8 mouse cellular contexts compared by ENCODE assay signal in the genomic region with DNA sequence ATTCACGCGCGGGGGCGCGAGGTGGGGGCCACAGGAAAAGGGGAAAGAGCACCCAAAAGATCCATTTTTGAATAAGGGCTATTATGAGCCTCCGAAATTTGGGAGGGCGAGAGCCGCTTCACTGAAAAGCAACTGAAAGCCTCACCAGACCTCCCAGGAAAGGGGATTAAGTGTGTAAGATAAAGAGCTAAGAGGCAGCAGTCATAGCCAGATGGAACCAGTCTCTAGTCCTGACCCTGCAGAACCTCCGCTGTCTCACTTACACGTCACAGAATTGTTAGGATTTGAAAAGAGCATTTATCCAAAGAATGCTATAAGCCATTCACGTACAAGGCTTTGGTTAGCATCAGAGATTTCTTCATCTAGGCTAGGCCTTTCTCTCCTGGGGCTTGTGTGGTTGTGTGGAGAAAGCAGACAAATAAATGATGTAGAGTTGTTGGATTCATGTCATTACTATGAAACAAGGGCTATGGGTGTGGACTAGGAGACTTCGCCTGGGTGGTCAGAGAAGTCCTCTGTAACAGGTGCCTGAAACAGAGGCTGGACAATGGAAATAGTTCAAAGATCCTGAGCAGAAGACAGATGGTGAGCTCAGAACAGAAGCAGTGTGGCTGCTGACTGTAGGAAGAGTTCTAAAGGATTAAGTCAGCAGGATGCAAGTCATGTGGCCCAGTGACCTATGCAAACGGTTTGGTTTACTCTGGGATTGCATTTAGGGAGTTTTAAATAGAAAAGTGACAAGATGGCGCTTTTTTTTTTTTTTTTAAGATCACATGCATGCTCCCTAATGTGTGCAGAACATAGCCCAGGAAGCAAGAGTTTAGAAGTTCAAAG. TPM values are rescaled to one million over a fixed set of nuclear protein-coding genes. Genes with fewer than 3 reads are reported as not detected.
DNase-seq lines count a peak whose midpoint lies in the region; ATAC-seq and TF ChIP-seq lines count a peak whose summit lies in the region.

No protein-coding gene starts in this region.

- no peak for DNase-seq in kidney, adult 2 months
- no peak for DNase-seq in kidney, postnatal 10 days
- DNase-seq in MN1 (ENCODE audit: low spot score), result peak; percentile 71
- no peak for DNase-seq in liver, postnatal 0 days
- DNase-seq in adrenal gland, postnatal 4 days (ENCODE audit: low spot score in 2 of 2), result no peak
- DNase-seq in left cerebral cortex, postnatal 14 days (ENCODE audit: low spot score in 2 of 2), result no peak
- no peak for DNase-seq in left cerebral cortex, postnatal 10 days (ENCODE audit: extremely low spot score in 1 of 2, low spot score in 2 of 2)

- 23% methylated on average over 14 of the region's 14 CpGs for WGBS in kidney, adult 2 months
- 5% methylated on average over 14 of the region's 14 CpGs for WGBS in forebrain, embryonic 13.5 days
- WGBS in liver, postnatal 0 days (ENCODE audit: insufficient replicate concordance), result 26% methylated on average over 14 of the region's 14 CpGs

- no peak for TF ChIP-seq POLR2A in kidney, adult 2 months (IDR thresholded peaks at IDR 0.05; ENCODE audit: low read depth, low read length)

- intact Hi-C loops in left cerebral cortex, postnatal 14 days (cut with DNase I), result no loop called here
- intact Hi-C loops in left cerebral cortex, postnatal 10 days (cut with DNase I), result no loop called here

- H3K36me3 ChIP-seq in kidney, adult 2 months (ENCODE audit: control insufficient read depth, insufficient read depth, low read length), result no peaks in the 10 kb centered on the region
- no peaks in the 10 kb centered on the region for H3K36me3 ChIP-seq in forebrain, embryonic 13.5 days (ENCODE audit: poor library complexity, severe bottlenecking)
- no peaks in the 10 kb centered on the region for H3K36me3 ChIP-seq in liver, postnatal 0 days (replicated peaks; ENCODE audit: insufficient read depth, low read length)

- peak overlapping the region; percentile 93 for H3K4me2 ChIP-seq in forebrain, embryonic 13.5 days
- peak overlapping the region; percentile 92 for H3K4me2 ChIP-seq in liver, postnatal 0 days (ENCODE audit: low read depth, low read length)

- H3K4me3 ChIP-seq in kidney, adult 2 months (ENCODE audit: insufficient read depth, low read depth, low read length), result peak overlapping the region; percentile 99
- peak overlapping the region; percentile 98 for H3K4me3 ChIP-seq in forebrain, embryonic 13.5 days
- H3K4me3 ChIP-seq in liver, postnatal 0 days (ENCODE audit: low read depth, low read length), result peak overlapping the region; percentile 98

- H3K9ac ChIP-seq in forebrain, embryonic 13.5 days, result peak overlapping the region; percentile 96
- peak overlapping the region; percentile 97 for H3K9ac ChIP-seq in liver, postnatal 0 days (replicated peaks)

- H3K27me3 ChIP-seq in kidney, adult 2 months (replicated peaks; ENCODE audit: control insufficient read depth, insufficient read depth, low read length), result no peaks in the 10 kb centered on the region
- no peaks in the 10 kb centered on the region for H3K27me3 ChIP-seq in forebrain, embryonic 13.5 days
- no peaks in the 10 kb centered on the region for H3K27me3 ChIP-seq in liver, postnatal 0 days (ENCODE audit: insufficient read depth, low read length)

- H3K4me1 ChIP-seq in kidney, adult 2 months (ENCODE audit: control insufficient read depth, insufficient read depth, low read length), result peaks cover 20% of the 10 kb centered on the region
- peaks cover 41% of the 10 kb centered on the region for H3K4me1 ChIP-seq in forebrain, embryonic 13.5 days
- peaks cover 32% of the 10 kb centered on the region for H3K4me1 ChIP-seq in liver, postnatal 0 days (ENCODE audit: insufficient read depth)

- peak; percentile 32; the same call in 1 of the 2 replicates for ATAC-seq in forebrain, embryonic 13.5 days
- ATAC-seq in liver, postnatal 0 days, result no peak

- H3K27ac ChIP-seq in kidney, adult 2 months (ENCODE audit: insufficient read depth, low read depth, low read length), result peak overlapping the region; percentile 98
- peak overlapping the region; percentile 97 for H3K27ac ChIP-seq in forebrain, embryonic 13.5 days
- H3K27ac ChIP-seq in liver, postnatal 0 days (ENCODE audit: low read depth), result peak overlapping the region; percentile 87

- TF ChIP-seq EP300 in liver, postnatal 0 days (IDR thresholded peaks at IDR 0.05; ENCODE audit: low read depth), result no peak

- TF ChIP-seq CTCF in kidney, adult 2 months (conservative IDR thresholded peaks at IDR 0.05; ENCODE audit: insufficient read depth, insufficient read length, low read depth, low read length), result no peak
- no peak for TF ChIP-seq CTCF in liver, postnatal 0 days (IDR thresholded peaks at IDR 0.05; ENCODE audit: low read depth)

- H3K9me3 ChIP-seq in forebrain, embryonic 13.5 days (replicated peaks), result no peaks in the 10 kb centered on the region
- H3K9me3 ChIP-seq in liver, postnatal 0 days (ENCODE audit: low read length), result no peaks in the 10 kb centered on the region

RNA-seq across cellular contexts. Expression of a gene that starts 0.7 kb away (rescaled TPM):
- 8.3 and 8.6 TPM in 2 replicates for polyA plus RNA-seq in kidney, adult 2 months (2012; rRNA removed)
- 36.6 and 40.8 TPM in 2 replicates for polyA plus RNA-seq in forebrain, embryonic 13.5 days (2015; fragmentation: Nextera tagmentation; extraction: Ambion mirVana)
- 3.7 and 3.8 TPM in 2 replicates for polyA plus RNA-seq in liver, postnatal 0 days (2015; fragmentation: Nextera tagmentation; extraction: Ambion mirVana)
- total RNA-seq in adrenal gland, postnatal 4 days (2021), result 10 to 100 TPM; 44.0 to 50.4 TPM
- total RNA-seq in left cerebral cortex, postnatal 14 days (2021), result 100 to 1,000 TPM; 112 TPM
- total RNA-seq in left cerebral cortex, postnatal 10 days (2021), result 100 to 1,000 TPM; 113 to 118 TPM

RNA-seq across cellular contexts. Expression of a gene that starts 26.2 kb away (rescaled TPM):
- polyA plus RNA-seq in kidney, adult 2 months (2012; rRNA removed), result 94.0 and 101 TPM in 2 replicates
- 6.9 and 8.0 TPM in 2 replicates for polyA plus RNA-seq in forebrain, embryonic 13.5 days (2015; fragmentation: Nextera tagmentation; extraction: Ambion mirVana)
- polyA plus RNA-seq in liver, postnatal 0 days (2015; fragmentation: Nextera tagmentation; extraction: Ambion mirVana), result 9.9 and 10.6 TPM in 2 replicates
- 10 to 100 TPM; 37.5 to 38.1 TPM for total RNA-seq in adrenal gland, postnatal 4 days (2021)
- 10 to 100 TPM; 11.2 to 11.5 TPM for total RNA-seq in left cerebral cortex, postnatal 14 days (2021)
- 10 to 100 TPM in 1 of 2 experiments, 1 to 10 TPM in 1; 9.6 to 10.8 TPM for total RNA-seq in left cerebral cortex, postnatal 10 days (2021)

RNA-seq across cellular contexts. Expression of a gene that starts 45.4 kb away (rescaled TPM):
- 224 and 296 TPM in 2 replicates for polyA plus RNA-seq in kidney, adult 2 months (2012; rRNA removed)
- 6.5 and 8.6 TPM in 2 replicates for polyA plus RNA-seq in forebrain, embryonic 13.5 days (2015; fragmentation: Nextera tagmentation; extraction: Ambion mirVana)
- 16.4 and 17.5 TPM in 2 replicates for polyA plus RNA-seq in liver, postnatal 0 days (2015; fragmentation: Nextera tagmentation; extraction: Ambion mirVana)
- total RNA-seq in adrenal gland, postnatal 4 days (2021), result 10 to 100 TPM; 23.4 to 47.3 TPM
- total RNA-seq in left cerebral cortex, postnatal 14 days (2021), result 1 to 10 TPM; 1.1 to 1.5 TPM
- total RNA-seq in left cerebral cortex, postnatal 10 days (2021), result 1 to 10 TPM in 1 of 2 experiments, under 1 TPM in 1; 0.57 to 1.5 TPM

Comparison
In these comparisons a context has a peak if more than half of its experiments do, and no peak if none do; other contexts are left out.
1. RNA of a gene that starts 45.4 kb away (total RNA-seq): 23.4 to 47.3 TPM in adrenal gland, postnatal 4 days; 0.57 to 1.5 TPM in left cerebral cortex, postnatal 10 days and 1.1 to 1.5 TPM in left cerebral cortex, postnatal 14 days; every median in the first group is over 4 times any median in the second.
2. Peak in every context shown above with its lines, with median percentiles within 50 percentile points of each other: H3K27ac ChIP-seq and H3K4me3 ChIP-seq.